Mouse (Mus musculus): ENCODE results near the gene March6.
A peak's percentile ranks its signal among the peaks of the same experiment; 100 is the strongest.

March6 gene

GRCm38 (mm10) chr15:31542013-31542958 lies 11.4 kb upstream of the March6 start:
- no peak for DNase-seq

DNA sequence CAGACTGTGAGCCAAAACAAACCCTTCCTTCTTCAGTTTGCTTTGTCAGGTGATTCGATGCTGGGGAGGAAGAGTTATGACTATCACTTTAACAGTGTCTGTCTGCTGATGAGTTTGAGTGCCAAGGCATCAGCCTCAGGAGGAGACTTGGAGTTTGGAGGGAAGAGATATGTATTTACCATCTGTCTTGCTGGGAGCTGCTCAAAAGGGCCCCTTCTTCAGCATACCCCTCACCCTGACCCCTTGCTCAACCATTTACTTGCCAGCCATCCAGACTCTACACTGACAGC lies 9.6 kb upstream of the March6 start:
- no peak for DNase-seq

DNA sequence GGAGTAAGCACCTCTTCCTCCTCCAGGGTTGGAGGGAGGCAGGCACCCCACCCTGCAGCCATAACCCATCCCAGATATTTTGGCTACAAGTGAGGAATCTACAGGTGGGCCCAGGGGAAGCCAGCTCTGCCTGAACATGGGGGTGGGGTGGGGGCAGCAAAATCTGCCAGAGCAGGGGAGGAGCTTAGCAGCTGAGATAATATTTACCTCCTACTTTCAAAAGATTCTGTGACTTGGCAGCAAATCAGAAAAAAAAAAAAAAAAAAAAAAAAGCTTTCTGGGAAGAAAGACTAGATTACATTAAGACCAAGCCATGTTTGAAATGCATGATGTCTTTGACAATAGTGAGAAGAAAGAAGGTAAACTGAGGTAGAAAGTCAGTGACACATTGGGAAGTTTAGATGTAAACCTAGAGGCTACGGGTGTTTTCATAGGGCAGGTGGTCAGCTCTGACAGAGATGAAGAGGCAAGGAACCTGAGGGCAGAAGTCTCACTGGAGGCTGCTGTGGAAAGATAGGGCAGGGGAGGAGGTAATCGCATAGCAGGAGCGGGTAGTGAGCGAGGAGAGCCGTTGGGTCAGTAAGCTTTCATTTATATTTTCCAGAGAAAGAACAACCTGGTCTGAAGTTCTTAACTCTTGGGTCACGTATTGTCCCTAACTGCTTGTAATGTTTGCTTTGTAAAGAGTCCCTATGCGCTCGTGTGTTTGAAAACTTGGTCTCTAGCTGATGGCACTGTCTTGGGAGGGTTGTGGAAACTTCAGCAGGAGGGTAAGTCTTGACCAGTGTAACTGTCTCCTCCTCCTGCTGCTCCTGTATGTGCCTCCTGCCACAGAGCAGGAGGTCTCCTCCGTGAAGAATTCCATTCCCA lies 9.0 kb upstream of the March6 start:
- DNase-seq = no peak

GRCm38 (mm10) chr15:31538346-31538745 lies 7.5 kb upstream of the March6 start:
- DNase-seq = no peak

DNA sequence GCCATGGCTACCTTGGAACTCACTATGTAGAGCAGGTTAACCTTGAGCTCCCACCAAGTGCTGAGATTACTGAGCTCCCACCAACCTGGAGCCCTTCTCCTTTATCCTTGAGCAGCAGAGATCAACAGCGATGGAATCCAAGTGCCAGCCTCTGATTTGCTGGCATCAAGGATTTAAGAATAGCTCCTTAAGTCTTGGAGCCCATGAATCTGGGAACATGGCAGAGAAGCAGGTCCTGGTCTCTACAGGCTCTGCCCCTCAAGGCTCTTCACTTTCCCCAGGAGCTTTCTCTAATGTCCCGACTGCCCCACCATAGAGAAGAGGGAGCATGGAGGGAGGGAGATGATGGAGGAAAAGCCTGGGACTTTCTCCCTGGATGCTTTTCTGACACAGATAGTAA lies 6.9 kb upstream of the March6 start:
- no peak for DNase-seq

DNA sequence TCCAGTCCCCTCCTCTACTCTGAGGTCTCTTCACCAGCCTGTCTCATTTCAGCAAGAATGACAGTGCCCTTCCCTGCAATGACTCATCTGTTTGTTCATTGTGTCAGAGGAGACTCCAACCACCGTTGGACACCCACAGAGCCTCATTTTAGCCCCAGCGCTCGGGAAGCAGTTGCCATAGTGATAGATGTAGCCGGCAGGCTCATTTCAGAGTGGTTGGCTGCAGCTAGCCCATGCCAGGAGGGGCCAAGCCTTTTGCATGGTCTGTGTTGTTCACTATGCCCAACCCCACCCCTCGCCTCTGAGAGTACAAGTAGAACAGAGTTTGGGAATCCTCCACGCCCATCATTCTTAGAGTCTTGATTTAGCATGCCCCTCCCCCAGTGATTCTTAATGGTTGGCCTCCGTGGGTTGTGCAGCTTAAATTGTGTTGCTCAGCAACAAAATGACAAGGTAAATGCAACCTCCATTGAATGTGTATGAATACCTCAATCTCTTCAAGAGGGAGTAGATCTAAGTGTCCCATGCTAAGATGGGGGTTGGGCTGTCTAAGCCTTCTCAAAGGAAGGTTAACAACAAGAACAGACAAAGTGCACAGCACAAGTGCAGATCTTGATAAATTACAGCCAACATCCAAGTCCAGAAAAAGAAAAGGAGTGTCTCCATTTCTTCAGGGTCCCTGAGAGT lies 5.3 kb upstream of the March6 start:
- peak in 1 of 2 experiments; percentile 35 for DNase-seq

GRCm38 (mm10) chr15:31535259-31535855 lies 4.5 kb upstream of the March6 start:
- no peak for DNase-seq

DNA sequence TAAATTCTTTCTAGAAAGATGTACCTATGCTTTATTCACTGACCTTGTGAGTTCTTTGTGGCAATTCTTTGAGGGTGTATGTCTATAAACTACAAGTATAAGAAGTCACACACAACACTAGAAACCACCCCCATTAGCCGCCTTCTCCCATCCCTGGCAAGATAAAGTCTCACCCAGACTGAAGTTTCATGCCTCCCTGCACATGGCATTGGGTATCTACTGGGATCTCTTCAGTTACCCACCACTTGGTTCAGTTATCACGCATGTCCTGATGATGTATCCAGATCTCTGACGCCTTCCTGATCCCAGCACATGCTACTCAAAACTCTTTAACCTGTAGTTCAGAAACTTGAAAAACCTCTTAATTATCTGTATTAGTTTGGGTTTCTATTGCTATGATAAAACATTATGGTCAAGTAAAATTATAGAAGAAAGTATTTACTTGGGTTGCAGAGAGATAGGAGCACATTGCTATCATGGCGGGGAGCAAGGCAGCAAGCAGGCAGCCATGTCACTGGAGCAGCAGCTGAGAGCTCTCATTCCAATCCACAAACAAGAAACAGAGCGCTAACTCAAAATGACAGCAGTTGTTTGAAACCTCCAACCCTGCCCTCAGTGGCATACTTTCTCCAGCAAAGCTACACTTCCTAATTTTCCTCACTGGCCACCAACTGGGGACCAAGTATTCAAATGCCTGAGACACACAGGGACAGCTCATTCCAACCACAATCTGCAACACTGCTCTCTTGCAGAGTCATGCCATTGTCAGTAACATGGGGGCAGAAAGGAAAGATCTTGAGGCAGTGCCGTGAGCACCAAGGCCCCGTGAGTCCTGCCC lies 3.8 kb upstream of the March6 start:
- no peak for DNase-seq

DNA sequence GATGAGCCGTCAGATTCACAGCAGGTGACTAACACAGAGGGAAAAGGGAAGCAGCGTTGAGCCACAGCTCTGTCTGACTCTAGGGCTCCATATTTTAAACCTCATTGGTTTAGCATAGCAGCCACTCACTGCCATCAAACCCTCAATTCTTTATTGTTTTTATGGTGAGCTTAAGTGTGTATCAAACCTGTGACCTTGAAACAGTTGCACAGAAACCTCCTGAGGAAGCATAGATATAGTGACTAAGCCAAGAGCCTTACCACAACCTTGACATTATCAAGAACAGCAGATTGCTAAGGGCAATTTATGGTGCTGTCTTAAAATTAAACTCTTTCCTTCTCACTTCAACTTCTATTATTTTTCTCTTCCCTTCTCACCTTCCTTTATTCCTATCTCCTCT lies 2.7 kb upstream of the March6 start:
- no peak for DNase-seq

GRCm38 (mm10) chr15:31532331-31533021 lies 1.6 kb upstream of the March6 start:
- no peak for DNase-seq

DNA sequence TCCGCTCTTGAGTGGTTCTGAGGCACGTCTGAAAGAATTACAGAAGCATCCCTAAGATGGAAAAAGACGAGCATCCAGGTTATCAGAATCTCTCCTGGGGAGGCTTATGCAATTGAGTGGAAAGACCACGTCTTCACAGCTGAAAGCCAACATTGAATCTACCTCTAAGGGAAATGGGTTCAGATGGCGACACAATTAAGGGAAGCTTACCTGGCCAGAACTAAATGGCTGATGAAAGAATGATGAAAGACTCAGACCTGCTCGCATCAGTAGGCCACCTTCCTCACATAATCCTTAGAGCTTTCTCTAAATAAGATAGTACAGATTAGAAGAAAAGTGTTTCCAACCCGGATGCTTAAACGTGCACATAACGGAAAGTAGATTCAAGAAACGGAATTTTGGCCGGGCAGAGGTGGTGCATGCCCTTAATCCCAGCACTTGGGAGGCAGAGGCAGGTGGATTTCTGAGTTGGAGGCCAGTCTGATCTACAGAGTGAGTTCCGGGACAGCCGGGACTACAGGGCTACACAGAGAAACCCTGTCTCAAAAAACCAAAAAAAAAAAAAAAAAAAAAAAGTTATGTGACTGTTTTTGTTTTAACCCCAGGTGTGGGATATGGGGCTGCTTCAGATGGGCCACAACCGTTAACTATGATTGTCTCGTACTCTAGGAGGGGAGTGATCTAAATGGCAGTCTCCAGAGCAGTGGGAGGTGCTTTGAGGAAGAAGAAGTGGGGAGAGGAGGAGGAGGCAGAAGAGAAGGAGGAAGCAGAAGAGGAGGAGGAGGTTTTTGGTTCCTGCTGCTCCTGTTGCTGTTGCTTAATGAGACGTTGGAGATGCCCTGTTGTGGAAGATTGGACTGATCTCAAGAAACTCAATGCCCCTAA lies 835 bp upstream of the March6 start:
- DNase-seq = no peak

DNA sequence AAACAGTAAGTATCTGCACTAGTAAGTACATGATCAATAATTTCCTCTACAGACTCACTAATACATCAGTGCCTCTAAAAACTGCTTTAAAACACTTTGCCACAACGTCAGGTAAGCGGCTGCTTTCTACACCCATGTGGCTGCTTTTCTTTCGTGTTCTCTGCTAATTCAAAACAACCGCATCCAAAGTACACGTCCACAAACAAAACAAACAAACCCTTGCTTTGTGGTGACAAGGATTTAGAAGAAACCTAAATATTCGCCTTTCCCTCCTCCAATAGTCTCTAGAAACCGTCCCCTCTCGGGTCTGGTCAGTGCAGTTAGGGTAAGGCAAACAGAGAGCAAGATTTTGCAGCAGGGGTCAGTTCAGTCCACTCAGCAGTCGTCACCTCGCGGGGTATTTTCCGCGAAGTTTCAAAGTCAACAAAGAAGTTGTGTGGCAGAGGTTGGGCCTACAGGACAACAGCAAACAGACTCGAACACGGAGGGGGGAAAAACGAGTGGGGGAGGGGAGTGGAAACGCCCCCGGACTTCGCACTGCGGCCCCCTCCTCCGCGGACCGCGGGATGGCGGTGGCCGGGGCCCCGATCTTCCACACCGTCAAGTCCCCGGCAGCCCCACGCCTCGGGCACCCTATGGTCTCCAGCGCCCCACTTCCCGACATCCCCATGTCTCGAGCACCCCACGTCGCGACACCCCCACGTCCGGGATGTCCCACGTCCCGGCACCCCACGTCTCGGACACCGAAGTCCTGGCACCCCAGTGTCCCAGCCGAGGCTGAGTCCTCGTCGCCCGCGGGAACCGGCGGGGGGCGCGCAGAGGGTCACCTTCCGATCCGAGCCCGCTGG lies 818 bp downstream of the March6 start:
- peak; percentile 69 for DNase-seq

DNA sequence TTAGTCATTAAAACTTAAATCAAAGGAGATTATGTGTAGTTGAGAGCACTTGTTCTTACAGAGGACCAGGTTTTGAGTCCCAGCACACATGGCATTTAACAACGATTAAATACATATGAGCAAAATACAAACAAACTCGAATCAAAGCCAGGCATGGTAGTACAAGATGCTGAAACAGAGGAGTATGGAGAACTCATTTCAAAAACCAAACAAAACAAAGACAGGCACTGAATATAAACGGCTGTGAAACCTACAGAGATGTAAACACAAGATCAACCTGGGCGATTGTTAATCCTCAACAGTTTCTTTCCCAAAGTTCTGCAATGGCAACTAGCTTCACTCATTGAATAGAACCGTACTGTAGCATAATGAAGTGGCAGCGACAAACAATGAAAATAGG lies 1.8 kb downstream of the March6 start:
- no peak for DNase-seq

DNA sequence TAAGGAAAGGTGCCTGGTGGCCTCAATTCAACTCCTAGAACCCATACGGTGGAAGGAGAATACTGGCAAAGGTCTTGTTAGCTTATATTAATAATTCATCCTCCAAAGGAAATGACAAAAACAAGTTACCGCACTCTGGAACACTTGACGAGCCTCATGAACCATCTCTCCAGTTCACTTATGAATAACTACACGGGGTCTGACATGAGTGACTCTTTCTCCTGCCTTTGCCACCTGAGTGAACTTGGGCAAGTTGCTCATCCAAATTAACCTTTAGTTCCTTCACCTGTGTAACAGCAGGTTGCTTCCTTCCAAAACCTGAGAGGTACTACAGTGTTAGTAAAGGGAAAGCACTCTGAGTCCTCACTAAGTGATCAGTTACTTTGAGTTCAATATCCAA lies 2.4 kb downstream of the March6 start:
- no peak for DNase-seq

GRCm38 (mm10) chr15:31526463-31526862 lies 4.4 kb downstream of the March6 start:
- no peak for DNase-seq

DNA sequence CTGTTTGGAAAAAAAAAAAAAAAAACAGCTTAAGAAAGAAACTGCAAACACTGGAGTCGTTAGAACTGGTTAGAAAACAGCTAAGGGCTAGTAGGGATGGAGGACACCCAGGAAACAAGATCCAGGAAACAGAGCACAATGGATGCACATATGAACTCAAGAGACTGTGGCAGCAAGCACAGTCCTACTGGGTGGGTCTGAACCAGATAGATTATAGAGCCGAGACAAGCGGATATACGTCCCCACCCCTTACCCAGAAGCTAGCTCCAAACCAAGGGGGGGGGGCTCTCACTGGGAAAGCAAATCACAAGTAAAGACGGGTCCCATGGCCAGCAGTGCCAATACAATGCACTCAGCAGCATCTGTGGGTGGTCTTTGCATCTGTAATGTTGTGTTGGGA lies 11.9 kb downstream of the March6 start:
- no peak for DNase-seq

- no peak for DNase-seq
These were observed 12.5 kb downstream of the March6 start for GRCm38 (mm10) chr15:31518371-31518770.

DNA sequence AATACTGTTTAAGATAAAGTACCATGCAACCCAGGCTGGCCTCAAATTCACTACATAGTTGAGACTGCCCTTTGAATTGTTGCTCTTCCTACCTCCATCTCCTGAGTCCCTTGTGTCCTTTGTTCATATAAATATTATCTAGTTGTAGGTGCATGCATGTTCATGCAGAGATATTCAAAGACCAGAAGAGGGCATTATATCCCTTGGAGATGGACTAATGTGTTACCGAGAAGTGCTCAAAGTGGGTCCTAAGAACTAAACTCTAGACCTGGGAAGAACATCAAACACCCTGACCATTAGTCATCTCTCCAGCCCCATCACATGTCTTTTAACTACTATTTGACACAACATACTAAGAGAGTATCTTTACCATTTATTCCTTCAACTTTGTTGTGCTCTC lies 13.7 kb downstream of the March6 start:
- DNase-seq = no peak

DNA sequence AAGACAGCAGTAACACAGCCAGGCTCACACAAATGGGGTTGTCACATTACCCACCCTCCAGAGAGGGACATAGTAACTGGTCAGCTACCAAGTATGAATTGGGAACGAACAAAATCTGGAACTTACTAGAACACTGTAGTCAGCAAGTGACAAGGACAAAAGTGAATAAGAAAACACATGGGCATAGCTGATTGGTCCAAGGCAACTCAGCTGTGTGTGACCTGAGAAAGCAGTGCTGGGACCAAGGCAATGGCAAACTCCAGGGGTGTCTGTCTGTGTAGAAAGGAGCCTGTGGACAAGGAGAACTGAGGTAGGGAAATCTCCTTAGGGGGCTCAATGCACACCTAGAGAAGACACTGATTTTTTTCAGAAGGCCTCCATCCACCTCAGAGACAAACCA lies 19.1 kb downstream of the March6 start:
- no peak for DNase-seq

All from cerebellum, postnatal 14 days (tissue).